Mouse (Mus musculus): ENCODE data around the gene Zfp697.
"Not testable (repeated sequence)": the region's sequence is repeated elsewhere in the genome, so short reads cannot be mapped to it uniquely, and the experiment has no call there.

Zfp697 gene

DNA sequence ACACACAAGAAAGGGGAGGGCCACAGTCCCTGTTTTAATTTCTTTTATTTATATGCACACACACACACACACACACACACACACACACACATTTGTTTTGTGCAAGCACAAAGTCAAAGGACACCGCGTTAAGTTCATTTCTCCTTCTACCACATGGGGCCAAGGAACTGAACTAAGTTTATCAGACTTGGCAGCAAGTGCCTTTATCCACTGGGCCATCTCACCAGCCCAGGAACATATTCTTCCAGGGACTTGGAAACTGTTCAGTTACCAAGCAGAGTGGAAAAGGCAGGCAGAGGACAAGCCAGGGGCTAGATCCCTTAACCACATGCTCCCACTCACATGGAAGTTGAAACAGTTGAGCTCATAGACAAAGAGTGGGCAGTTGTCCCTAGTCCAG lies 13.5 kb upstream of the Zfp697 start:
- no peak for DNase-seq (ENCODE audit: low read depth, low spot score)

DNA sequence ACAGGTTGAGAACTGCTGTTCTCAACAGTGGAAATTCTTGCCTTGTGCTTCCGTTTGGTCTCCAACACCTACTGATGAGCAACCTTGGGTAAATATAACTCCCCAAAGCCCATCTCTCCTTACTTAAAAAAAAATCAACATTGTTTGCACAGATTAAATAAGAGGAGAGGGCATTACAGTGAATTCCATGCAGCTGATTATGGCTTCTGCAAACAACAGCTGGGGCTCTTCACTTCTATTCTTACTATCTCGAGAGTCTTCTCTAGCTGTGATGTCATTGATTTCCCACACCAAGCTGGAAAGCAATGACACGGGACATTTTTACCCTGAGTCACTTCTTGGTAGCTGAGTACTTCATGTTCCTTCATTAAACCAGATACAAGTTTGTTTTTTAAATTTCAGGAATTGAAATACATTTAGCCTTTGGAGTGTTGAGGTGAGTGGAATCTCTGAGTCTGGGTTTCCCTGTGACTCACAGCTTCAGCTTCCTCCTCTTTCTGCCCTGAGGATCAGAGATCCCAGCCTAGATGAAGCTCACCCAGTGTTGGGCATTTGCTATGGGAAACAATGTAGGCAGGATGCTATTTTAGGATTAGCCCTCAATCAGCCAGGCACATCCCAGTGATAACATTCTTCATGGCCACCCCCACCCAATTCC lies 8.1 kb upstream of the Zfp697 start:
- DNase-seq (ENCODE audit: low read depth, low spot score) = no peak

- no peak for DNase-seq (ENCODE audit: low read depth, low spot score)
Measured at GRCm38 (mm10) chr3:98374980-98375379, 7.3 kb upstream of the Zfp697 start.

- DNase-seq (ENCODE audit: low read depth, low spot score) = no peak
Measured at GRCm38 (mm10) chr3:98378267-98378666, 4.0 kb upstream of the Zfp697 start.

GRCm38 (mm10) chr3:98379236-98379635 lies 3.0 kb upstream of the Zfp697 start:
- no peak for DNase-seq (ENCODE audit: low read depth, low spot score)

- DNase-seq (ENCODE audit: low read depth, low spot score) = no peak
Measured at GRCm38 (mm10) chr3:98381677-98382245, 500 bp upstream of the Zfp697 start.

GRCm38 (mm10) chr3:98383024-98383790 lies 946 bp downstream of the Zfp697 start:
- no peak for DNase-seq (ENCODE audit: low read depth, low spot score)

DNA sequence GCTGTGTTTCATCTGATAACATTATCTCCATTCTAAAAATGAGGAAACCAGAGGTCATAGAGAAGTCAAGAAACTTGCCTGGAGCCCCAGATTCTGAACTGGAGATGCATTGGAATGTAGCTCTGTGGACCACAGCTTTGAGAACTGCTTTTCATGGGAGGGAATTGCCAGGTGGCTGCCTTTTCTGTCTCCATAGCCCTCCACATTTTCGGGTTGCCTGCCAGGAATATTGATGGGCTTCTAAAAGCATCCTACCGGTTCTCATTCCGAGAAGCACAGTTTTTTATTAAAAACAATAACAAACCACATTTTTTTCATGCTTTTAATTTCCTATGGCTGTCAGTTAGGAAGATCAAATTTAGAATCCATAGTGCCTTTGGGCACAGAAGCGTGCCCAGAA lies 4.8 kb downstream of the Zfp697 start:
- no peak for DNase-seq (ENCODE audit: low read depth, low spot score)

DNA sequence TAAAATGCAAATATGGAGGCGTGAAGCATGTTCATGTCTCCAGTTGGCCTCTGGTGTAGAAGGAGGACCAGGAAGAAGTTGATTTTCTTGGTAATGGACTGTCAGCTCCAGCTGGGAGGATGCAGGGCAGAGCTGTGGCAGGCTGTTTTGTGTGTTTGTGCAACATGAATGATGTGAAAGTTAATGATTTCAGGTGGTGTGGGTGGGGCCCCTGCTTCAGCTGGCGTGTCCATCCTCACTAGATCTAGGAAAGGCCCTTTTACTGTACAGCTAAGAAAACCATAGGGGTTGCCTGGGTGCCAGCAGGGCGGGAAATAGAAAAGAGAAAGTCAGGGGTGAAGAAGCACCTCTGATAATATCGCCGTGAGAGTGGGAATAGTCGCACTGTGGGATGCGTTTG lies 5.5 kb downstream of the Zfp697 start:
- DNase-seq (ENCODE audit: low read depth, low spot score) = no peak

DNA sequence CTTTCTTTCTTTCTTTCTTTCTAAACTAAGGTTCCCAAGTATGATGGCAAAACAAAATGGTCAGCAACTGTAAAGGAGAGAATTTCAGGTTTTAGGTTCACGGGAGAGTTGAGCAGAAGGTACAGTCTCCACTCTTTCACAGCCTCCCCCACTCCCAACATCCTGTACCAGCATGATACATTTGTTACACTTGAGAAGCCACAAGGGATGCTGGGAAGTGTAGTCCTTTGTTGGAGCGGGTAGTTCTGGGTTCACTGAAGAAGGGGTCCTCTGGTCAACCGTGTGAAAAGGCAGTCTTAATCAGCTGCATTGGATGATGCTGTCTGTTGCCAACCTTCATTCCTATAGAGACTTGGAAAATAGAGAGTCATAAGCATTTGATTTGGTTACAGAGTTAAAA lies 7.0 kb downstream of the Zfp697 start:
- no peak for DNase-seq (ENCODE audit: low read depth, low spot score)

- not testable (repeated sequence) for DNase-seq (ENCODE audit: low read depth, low spot score)
Measured at GRCm38 (mm10) chr3:98404268-98404895, 22.1 kb downstream of the Zfp697 start.

DNA sequence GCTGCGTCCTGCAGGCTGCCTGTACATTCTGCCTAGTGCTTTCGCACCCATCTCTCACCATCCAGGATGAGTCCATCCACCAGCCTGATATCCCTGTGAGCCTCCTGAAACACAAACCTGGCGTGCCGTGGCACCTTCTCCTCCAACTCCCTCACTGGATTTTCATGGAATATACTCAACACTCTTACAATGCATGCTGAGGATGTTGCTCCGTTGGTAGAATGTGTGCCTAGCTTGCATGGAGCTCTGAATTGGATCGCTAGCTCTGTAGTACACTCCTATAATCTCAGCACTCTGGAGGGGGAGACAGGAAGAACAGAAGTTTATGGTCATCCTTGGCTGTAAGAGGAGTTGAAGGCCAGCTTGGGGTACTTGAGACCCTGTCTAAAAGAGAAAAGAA lies 23.6 kb downstream of the Zfp697 start:
- DNase-seq (ENCODE audit: low read depth, low spot score) = not testable (repeated sequence)

- not testable (repeated sequence) for DNase-seq (ENCODE audit: low read depth, low spot score)
Measured at GRCm38 (mm10) chr3:98406569-98407144, 24.4 kb downstream of the Zfp697 start.

- not testable (repeated sequence) for DNase-seq (ENCODE audit: low read depth, low spot score)
Measured at GRCm38 (mm10) chr3:98407261-98407780, 25.1 kb downstream of the Zfp697 start.

GRCm38 (mm10) chr3:98410619-98411580 lies 28.6 kb downstream of the Zfp697 start:
- DNase-seq (ENCODE audit: low read depth, low spot score) = peak; percentile 29

GRCm38 (mm10) chr3:98413733-98414132 lies 31.5 kb downstream of the Zfp697 start:
- no peak for DNase-seq (ENCODE audit: low read depth, low spot score)

- DNase-seq (ENCODE audit: low read depth, low spot score) = no peak
Measured at GRCm38 (mm10) chr3:98414296-98414695, 32.0 kb downstream of the Zfp697 start.

- no peak for DNase-seq (ENCODE audit: low read depth, low spot score)
Measured at GRCm38 (mm10) chr3:98416426-98417250, 34.4 kb downstream of the Zfp697 start.

DNA sequence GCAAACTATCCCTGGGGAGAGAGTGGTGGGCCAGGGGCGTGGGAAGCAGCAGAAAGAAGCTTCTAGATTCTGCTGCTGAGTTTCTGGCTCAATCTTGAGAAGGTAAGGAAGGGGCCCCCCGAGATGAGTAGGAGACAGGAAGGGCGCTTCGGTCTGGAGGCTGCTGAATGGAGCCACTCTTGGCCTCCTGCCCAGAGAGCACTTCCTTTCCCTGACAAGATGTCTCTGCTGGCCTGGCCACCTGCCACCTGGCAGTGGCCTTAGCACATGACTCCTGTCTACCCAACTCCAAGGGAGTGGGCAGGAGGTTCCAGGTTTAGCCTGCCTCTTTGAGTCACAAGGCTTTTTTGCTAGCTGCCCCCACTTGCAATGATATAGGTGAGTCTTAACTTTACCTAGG lies 35.1 kb downstream of the Zfp697 start:
- DNase-seq (ENCODE audit: low read depth, low spot score) = no peak

All from R1 (cell line).